Mouse (Mus musculus): ENCODE results near the gene Pdlim1.
A peak's percentile ranks its signal among the peaks of the same experiment; 100 is the strongest.
"Not testable (repeated sequence)": the region's sequence is repeated elsewhere in the genome, so short reads cannot be mapped to it uniquely, and the experiment has no call there.

Pdlim1 gene

GRCm38 (mm10) chr19:40240838-40241689 is 30.6 kb downstream of the Pdlim1 start:
- DNase-seq (ENCODE audit: low spot score in 2 of 2), result no peak

DNA sequence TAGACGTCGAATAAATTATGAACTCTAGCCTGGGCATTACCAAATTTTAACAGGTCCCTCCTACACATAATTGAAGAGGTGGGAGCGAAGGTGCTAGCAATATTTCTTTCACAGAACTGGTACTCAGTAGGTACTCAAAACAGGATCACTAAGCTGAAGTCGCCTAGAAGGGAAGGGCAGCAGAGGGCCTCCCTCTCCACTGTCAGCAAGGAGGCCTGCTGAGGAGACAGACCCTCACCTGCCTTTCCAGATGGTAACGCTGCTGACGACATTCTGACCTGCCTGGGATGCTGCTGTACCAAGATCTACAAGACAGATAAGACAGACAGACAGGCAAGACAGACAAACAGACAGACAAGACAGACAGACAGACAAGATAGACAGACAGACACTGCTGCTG is 31.3 kb downstream of the Pdlim1 start:
- DNase-seq (ENCODE audit: low spot score in 2 of 2), result no peak

- DNase-seq (ENCODE audit: low spot score in 2 of 2), result no peak
Measured at GRCm38 (mm10) chr19:40238175-40238850, 33.3 kb downstream of the Pdlim1 start.

GRCm38 (mm10) chr19:40232560-40232959 is 39.1 kb downstream of the Pdlim1 start:
- DNase-seq (ENCODE audit: low spot score in 2 of 2), result no peak

- DNase-seq (ENCODE audit: low spot score in 2 of 2), result no peak
Measured at GRCm38 (mm10) chr19:40231825-40232541, 39.7 kb downstream of the Pdlim1 start.

GRCm38 (mm10) chr19:40231074-40231738 is 40.4 kb downstream of the Pdlim1 start:
- DNase-seq (ENCODE audit: low spot score in 2 of 2), result no peak

- DNase-seq (ENCODE audit: low spot score in 2 of 2), result no peak
Measured at GRCm38 (mm10) chr19:40226516-40227151, 45.0 kb downstream of the Pdlim1 start.

GRCm38 (mm10) chr19:40225761-40226110 is 45.9 kb downstream of the Pdlim1 start:
- no peak for DNase-seq (ENCODE audit: low spot score in 2 of 2)

DNA sequence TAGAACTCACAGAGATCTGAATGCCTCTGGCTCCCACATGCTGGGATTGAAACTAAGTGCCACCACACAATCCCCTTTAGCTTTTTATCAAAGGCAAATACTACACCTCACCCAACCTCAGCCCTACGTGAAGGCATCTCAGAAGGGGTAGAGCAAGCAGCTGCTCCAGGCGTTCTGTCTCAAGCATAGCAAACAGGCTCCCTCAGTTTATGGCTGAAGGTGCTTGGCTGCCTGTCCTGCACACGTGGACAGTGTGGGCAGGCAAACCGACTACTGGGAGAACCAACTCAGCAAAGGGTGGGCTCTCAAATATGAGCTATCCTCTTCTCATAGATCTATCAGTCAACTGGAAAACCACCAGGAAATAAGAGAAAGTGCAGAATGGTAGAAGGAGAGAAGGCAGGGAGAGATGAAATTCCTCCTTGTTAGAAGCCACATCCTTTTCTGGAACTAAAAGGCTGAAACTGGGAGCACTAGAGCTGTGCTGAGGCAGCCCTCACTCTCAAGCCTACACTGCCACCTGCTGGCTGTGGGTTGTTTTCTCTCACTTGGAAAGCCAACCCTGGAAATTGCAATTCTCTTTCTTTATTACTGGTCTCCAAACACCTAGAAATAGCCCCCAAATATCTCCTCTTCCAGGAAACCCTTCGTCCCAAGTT is 46.4 kb downstream of the Pdlim1 start:
- DNase-seq (ENCODE audit: low spot score in 2 of 2), result peak in 1 of 2 experiments; percentile 50

DNA sequence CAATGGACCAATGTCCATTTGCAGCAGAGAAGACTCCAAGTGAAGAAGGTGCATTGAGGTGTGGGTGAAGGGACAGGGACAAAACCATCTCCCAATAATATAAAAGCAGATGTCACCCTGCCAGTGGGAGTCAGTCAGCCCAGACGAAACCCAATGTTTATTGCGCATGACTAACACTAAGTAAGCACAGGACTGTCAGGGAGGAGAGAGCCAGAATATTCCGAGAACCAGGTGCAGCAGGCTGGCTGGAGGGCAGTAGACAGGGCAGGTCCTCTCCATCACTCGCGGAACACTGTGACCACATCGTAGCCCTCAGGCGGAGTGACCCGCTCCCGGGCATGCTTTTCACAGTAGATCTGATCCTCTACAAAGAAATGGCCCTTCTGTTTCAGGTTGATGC is 49.3 kb downstream of the Pdlim1 start:
- DNase-seq (ENCODE audit: low spot score in 2 of 2), result not testable (repeated sequence)

DNA sequence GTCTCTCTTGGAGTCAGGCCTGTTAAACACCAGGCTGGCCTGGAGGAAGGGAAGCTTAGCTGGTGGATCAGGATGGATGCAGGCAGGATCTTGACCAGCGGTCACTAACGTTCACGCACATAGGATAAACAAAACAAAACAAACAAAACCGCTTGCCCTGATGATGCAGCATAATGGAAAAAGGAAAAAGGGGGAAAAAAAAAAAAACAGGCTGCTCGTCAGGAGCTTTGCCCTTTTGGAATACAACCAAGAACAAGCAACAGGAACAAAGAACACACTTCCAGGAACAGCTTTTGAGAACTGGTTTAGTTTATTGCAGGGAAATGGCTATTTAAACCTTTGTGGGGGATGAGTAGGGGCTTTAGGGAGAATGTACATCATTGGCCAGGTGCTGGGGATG is 50.8 kb downstream of the Pdlim1 start:
- DNase-seq (ENCODE audit: low spot score in 2 of 2), result no peak

DNA sequence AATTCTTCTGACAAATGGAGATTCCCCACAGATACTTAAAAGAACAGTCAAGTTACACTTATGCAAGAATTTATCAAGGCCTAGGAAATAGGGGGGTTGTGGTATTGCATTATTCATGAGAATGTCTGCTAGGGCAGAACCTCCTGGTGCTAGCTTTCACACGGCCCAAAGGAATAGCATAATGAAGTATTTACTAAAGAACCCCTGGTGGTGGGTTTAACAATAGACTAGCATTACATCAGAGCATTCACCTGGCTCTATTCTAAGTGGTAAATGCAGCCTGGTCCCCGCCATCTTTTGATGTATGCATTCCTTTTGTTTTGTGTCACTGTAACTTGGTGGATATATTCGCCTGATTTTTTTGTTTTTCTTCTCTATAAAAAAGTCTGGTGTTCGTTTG is 68.7 kb downstream of the Pdlim1 start:
- not testable (repeated sequence) for DNase-seq (ENCODE audit: low spot score in 2 of 2)

- peak in 1 of 2 experiments; percentile 9 for DNase-seq (ENCODE audit: low spot score in 2 of 2)
Measured at GRCm38 (mm10) chr19:40190596-40190995, 81.0 kb downstream of the Pdlim1 start.

DNA sequence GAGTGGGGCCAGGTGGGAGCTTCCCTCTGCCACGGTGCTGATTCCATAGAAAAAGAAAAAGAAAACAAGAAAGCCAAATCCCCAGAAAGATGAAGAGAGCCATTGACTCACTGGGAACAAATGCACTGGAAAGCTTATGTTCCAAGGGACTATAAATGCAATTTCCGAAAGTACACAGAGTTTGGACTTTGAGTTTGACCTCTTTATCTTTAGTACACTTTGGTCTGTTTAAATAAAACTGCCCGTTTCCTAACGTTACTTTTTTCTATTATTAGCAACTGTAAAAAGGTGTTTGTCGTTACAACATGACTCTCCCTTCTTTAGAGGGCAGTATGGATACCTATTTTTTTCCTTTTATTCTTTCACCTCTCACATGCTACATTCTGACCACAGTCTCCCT is 84.5 kb downstream of the Pdlim1 start, which contains the start of gene Cyp2c70:
Gene Cyp2c70 (minus strand): TSS at position 174 of the 400 bp plus-strand sequence.
- no peak for DNase-seq (ENCODE audit: low spot score in 2 of 2)

GRCm38 (mm10) chr19:40183600-40183999 is 88.0 kb downstream of the Pdlim1 start:
- DNase-seq (ENCODE audit: low spot score in 2 of 2), result peak; percentile 5 to 17

DNA sequence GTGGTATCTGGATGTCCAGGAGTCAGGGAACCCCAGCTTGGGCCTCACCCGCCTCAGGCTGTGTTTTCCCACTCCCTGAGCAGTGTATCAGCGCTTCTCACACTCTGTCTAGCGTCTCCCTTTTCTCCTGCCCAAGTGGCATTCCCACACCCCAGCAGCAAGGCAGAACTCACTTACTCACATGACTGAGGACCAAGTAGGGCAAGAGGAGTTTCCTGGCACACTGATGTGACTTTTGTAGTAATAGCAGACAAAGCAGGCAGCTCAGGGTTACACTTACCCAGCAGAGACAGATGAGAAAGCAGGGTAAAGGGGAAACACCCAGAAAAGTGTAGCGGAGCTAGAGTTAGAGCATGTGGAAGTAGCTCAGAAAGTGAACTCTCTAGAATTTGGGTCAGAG is 93.3 kb downstream of the Pdlim1 start:
- no peak for DNase-seq (ENCODE audit: low spot score in 2 of 2)
